ENCODE assay signal across 24 mouse cellular contexts in the genomic region with DNA sequence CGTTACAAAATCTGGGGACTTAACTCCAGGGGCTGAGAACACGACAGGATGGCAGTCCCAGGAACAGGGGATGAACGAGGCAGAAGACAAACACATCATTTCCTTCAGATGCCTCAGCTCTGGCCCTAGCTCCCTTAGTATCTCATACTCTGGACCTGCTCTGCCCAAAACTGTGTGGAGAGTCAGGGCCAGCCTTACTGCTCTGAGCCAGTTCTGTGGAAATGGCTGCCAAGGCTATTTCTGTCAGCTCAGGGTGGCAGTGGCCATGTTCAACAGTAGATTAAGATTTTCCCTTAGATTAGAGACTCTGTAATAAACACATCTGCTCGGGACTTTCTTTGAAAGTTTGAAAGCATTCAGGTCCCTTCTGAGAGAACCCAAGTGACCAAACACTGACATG. TPM values are rescaled to one million over a fixed set of nuclear protein-coding genes. Genes with fewer than 3 reads are reported as not detected.
A peak's percentile ranks its signal among the peaks of the same experiment; 100 is the strongest.
DNase-seq lines count a peak whose midpoint lies in the region; ATAC-seq and TF ChIP-seq lines count a peak whose summit lies in the region.
"Had no signal": no experiment of that assay in that cellular context is flagged by ENCODE, and none has a peak within 500 bp of the region (broad histone marks: within the 10 kb centered on the region; RNA-seq: fewer than 3 reads in every experiment).

No protein-coding gene starts in this region.

- no peak for TF ChIP-seq EP300 in heart, postnatal 0 days (IDR thresholded peaks at IDR 0.05; ENCODE audit: low read depth)
- no peak for TF ChIP-seq EP300 in stomach, postnatal 0 days (optimal IDR thresholded peaks at IDR 0.05)

- no peak for TF ChIP-seq CTCF in heart, postnatal 0 days (IDR thresholded peaks at IDR 0.05; ENCODE audit: low read depth)
- TF ChIP-seq CTCF in stomach, postnatal 0 days (IDR thresholded peaks at IDR 0.05; ENCODE audit: low read depth): no peak

- no peak overlapping the region for H3K9ac ChIP-seq in heart, postnatal 0 days (replicated peaks; ENCODE audit: low read depth, low read length)
- H3K9ac ChIP-seq in stomach, postnatal 0 days (ENCODE audit: low read length): no peak overlapping the region
- H3K9ac ChIP-seq: embryonic facial prominence, embryonic 12.5 days; forebrain, embryonic 12.5 days; heart, embryonic 15.5 days; hindbrain, embryonic 12.5 days had no signal

- 59% methylated on average over 4 of the region's 4 CpGs for WGBS in heart, postnatal 0 days
- 67% methylated on average over 4 of the region's 4 CpGs for WGBS in heart, embryonic 10.5 days
- 61% methylated on average over 4 of the region's 4 CpGs for WGBS in stomach, postnatal 0 days

- H3K4me3 ChIP-seq in heart, postnatal 0 days (ENCODE audit: low read depth, low read length): no peak overlapping the region
- H3K4me3 ChIP-seq in heart, embryonic 10.5 days: no peak overlapping the region
- H3K4me3 ChIP-seq in stomach, postnatal 0 days (ENCODE audit: low read depth, low read length): no peak overlapping the region
- H3K4me3 ChIP-seq: embryonic facial prominence, embryonic 12.5 days; forebrain, embryonic 12.5 days; heart, embryonic 15.5 days; hindbrain, embryonic 12.5 days had no signal

- H3K4me1 ChIP-seq in heart, postnatal 0 days (ENCODE audit: control insufficient read depth, insufficient read depth): peaks cover 9% of the 10 kb centered on the region; the same call in 1 of the 2 replicates
- H3K4me1 ChIP-seq in heart, embryonic 10.5 days: 0 out of 2 replicates have a peak, but pooled peaks cover 3% of the 10 kb centered on the region
- no peaks in the 10 kb centered on the region for H3K4me1 ChIP-seq in stomach, postnatal 0 days (replicated peaks; ENCODE audit: control insufficient read depth, insufficient read depth)
- H3K4me1 ChIP-seq: embryonic facial prominence, embryonic 12.5 days had no signal

- DNase-seq in adrenal gland, adult 2 months: peak; percentile 53
- no peak for DNase-seq in adrenal gland, adult 18-20 months (ENCODE audit: low spot score in 2 of 2)
- no peak for DNase-seq in heart, postnatal 0 days (ENCODE audit: low spot score)
- DNase-seq in heart, embryonic 10.5 days (ENCODE audit: low spot score): no peak
- peak; percentile 78 for DNase-seq in adipocyte (ENCODE audit: low spot score)
- DNase-seq in stomach, postnatal 0 days (ENCODE audit: low spot score): no peak
- no peak for DNase-seq in left cerebral cortex, adult 11 months (ENCODE audit: low spot score)
- DNase-seq: B cell, adult 2 months; cerebellum, adult 2 months; cerebellum, postnatal 10 days; gastrocnemius, postnatal 10 days; heart, adult 18-20 months; heart, postnatal 36 days had no signal

- no peaks in the 10 kb centered on the region for H3K9me3 ChIP-seq in heart, postnatal 0 days (replicated peaks; ENCODE audit: control insufficient read depth, low read length)
- H3K9me3 ChIP-seq in heart, embryonic 10.5 days: no peaks in the 10 kb centered on the region
- no peaks in the 10 kb centered on the region for H3K9me3 ChIP-seq in stomach, postnatal 0 days (ENCODE audit: control insufficient read depth, low read length)
- H3K9me3 ChIP-seq: embryonic facial prominence, embryonic 12.5 days; forebrain, embryonic 12.5 days; G1E; heart, embryonic 15.5 days; hindbrain, embryonic 12.5 days had no signal

- no peak for ATAC-seq in heart, postnatal 0 days (ENCODE audit: insufficient read depth, low read depth)
- ATAC-seq in stomach, postnatal 0 days (ENCODE audit: low FRiP score, low TSS enrichment): no peak
- ATAC-seq: CD4-positive, CD25-positive, alpha-beta regulatory T cell, adult 4 months; forebrain, embryonic 16.5 days; hindbrain, embryonic 16.5 days; inflammation-experienced regulatory T-cells, adult 6 months; intestine, postnatal 0 days had no signal

- peak overlapping the region; percentile 5; the same call in 1 of the 2 replicates for H3K27ac ChIP-seq in heart, postnatal 0 days (ENCODE audit: low read depth)
- H3K27ac ChIP-seq in heart, embryonic 10.5 days: no peak overlapping the region
- peak overlapping the region; percentile 31; the same call in 1 of the 2 replicates for H3K27ac ChIP-seq in stomach, postnatal 0 days (replicated peaks)
- H3K27ac ChIP-seq: embryonic facial prominence, embryonic 12.5 days; forebrain, embryonic 12.5 days; heart, embryonic 15.5 days; hindbrain, embryonic 12.5 days had no signal

- peaks cover 17% of the 10 kb centered on the region for H3K36me3 ChIP-seq in heart, postnatal 0 days (replicated peaks; ENCODE audit: control insufficient read depth, insufficient read depth, low read length)
- peaks cover 50% of the 10 kb centered on the region for H3K36me3 ChIP-seq in heart, embryonic 10.5 days
- peaks cover 4% of the 10 kb centered on the region; the same call in 1 of the 2 replicates for H3K36me3 ChIP-seq in stomach, postnatal 0 days (ENCODE audit: control insufficient read depth, insufficient read depth, low read length)
- H3K36me3 ChIP-seq: G1E; hindbrain, embryonic 12.5 days had no signal

- H3K27me3 ChIP-seq in heart, postnatal 0 days (ENCODE audit: control insufficient read depth, insufficient read depth, low read length): no peaks in the 10 kb centered on the region
- H3K27me3 ChIP-seq in heart, embryonic 10.5 days (ENCODE audit: insufficient read depth, poor library complexity, severe bottlenecking): no peaks in the 10 kb centered on the region
- H3K27me3 ChIP-seq in stomach, postnatal 0 days (ENCODE audit: control insufficient read depth, insufficient read depth, low read length): no peaks in the 10 kb centered on the region
- H3K27me3 ChIP-seq: embryonic facial prominence, embryonic 12.5 days; forebrain, embryonic 12.5 days; heart, embryonic 15.5 days; hindbrain, embryonic 12.5 days had no signal

- no peak overlapping the region for H3K4me2 ChIP-seq in heart, postnatal 0 days (ENCODE audit: low read depth, low read length)
- H3K4me2 ChIP-seq in stomach, postnatal 0 days (replicated peaks; ENCODE audit: low read depth): no peak overlapping the region
- H3K4me2 ChIP-seq: embryonic facial prominence, embryonic 12.5 days; forebrain, embryonic 12.5 days; heart, embryonic 11.5 days; heart, embryonic 15.5 days; hindbrain, embryonic 12.5 days had no signal

RNA-seq across cellular contexts. Expression of a gene that starts 22.2 kb away (rescaled TPM):
- under 1 TPM; 0.20 to 0.24 TPM for total RNA-seq in adrenal gland, adult 2 months (2021)
- 0.04 and 0.13 TPM in 2 replicates for polyA plus RNA-seq in adrenal gland, adult 2 months (2012; rRNA removed)
- total RNA-seq in adrenal gland, adult 18-20 months (2021): under 1 TPM in 1 of 2 experiments, not detected in 1; 0.10 TPM
- 1.8 TPM in 1 of 2 replicates, not detected in the other for total RNA-seq in heart, postnatal 0 days (2014; rRNA removed; ENCODE audit: low replicate concordance)
- polyA plus RNA-seq in heart, postnatal 0 days (2015; fragmentation: Nextera tagmentation; extraction: Ambion mirVana): 0.26 and 0.27 TPM in 2 replicates
- 0.34 and 0.50 TPM in 2 replicates for polyA plus RNA-seq in heart, embryonic 10.5 days (2016; fragmentation: Nextera tagmentation; extraction: Ambion mirVana)
- 0.06 and 0.11 TPM in 2 replicates for polyA plus RNA-seq in stomach, postnatal 0 days (2015; fragmentation: Nextera tagmentation; extraction: Ambion mirVana)
- polyA plus RNA-seq: forebrain, embryonic 16.5 days; G1E; hindbrain, embryonic 12.5 days had no signal

RNA-seq across cellular contexts. Expression of a gene that starts 58.5 kb away (rescaled TPM):
- total RNA-seq in adrenal gland, adult 2 months (2021): 10 to 100 TPM; 29.1 to 48.4 TPM
- 13.5 and 16.5 TPM in 2 replicates for polyA plus RNA-seq in adrenal gland, adult 2 months (2012; rRNA removed)
- 10 to 100 TPM; 24.3 to 28.0 TPM for total RNA-seq in adrenal gland, adult 18-20 months (2021)
- total RNA-seq in heart, postnatal 0 days (2014; rRNA removed; ENCODE audit: low replicate concordance): 61.5 and 74.4 TPM in 2 replicates
- polyA plus RNA-seq in heart, postnatal 0 days (2015; fragmentation: Nextera tagmentation; extraction: Ambion mirVana): 4.6 and 5.2 TPM in 2 replicates
- 4.8 and 5.6 TPM in 2 replicates for polyA plus RNA-seq in heart, embryonic 10.5 days (2016; fragmentation: Nextera tagmentation; extraction: Ambion mirVana)
- 5.3 and 5.8 TPM in 2 replicates for polyA plus RNA-seq in stomach, postnatal 0 days (2015; fragmentation: Nextera tagmentation; extraction: Ambion mirVana)
- polyA plus RNA-seq: G1E had no signal

Comparison
In these comparisons a context has a peak if more than half of its experiments do, and no peak if none do; other contexts are left out.
1. DNase-seq: peak in adrenal gland, adult 2 months (single experiment) and adipocyte (single experiment); none in adrenal gland, adult 18-20 months (0 of 2), heart, postnatal 0 days (single experiment), heart, embryonic 10.5 days (single experiment), stomach, postnatal 0 days (single experiment) and left cerebral cortex, adult 11 months (single experiment).